Mouse (Mus musculus): ENCODE measurements around the gene Crybb3.
A peak's percentile ranks its signal among the peaks of the same experiment; 100 is the strongest.

- no peak for TF ChIP-seq EP300 (IDR thresholded peaks at IDR 0.05; ENCODE audit: low read depth)
- TF ChIP-seq CTCF (IDR thresholded peaks at IDR 0.05; ENCODE audit: low read depth) = peak; percentile 45
Measured at GRCm38 (mm10) chr5:113078686-113079085, 2.7 kb downstream of the Crybb3 start.

All from heart, postnatal 0 days (tissue).